Comparison of ENCODE assay signal across 8 mouse cellular contexts in genomic region chrX:11512439-11512838, GRCm38 (mm10).
DNase-seq lines count a peak whose midpoint lies in the region; ATAC-seq and TF ChIP-seq lines count a peak whose summit lies in the region.

No protein-coding gene starts in this region.

- H3K36me3 ChIP-seq in heart, adult 2 months (ENCODE audit: control insufficient read depth, insufficient read depth, low read length), result no peaks in the 10 kb centered on the region
- H3K36me3 ChIP-seq in heart, embryonic 10.5 days, result no peaks in the 10 kb centered on the region
- no peaks in the 10 kb centered on the region for H3K36me3 ChIP-seq in kidney, postnatal 0 days (ENCODE audit: insufficient read depth, low read length)

- H3K4me2 ChIP-seq in kidney, postnatal 0 days (ENCODE audit: low read length), result no peak overlapping the region

- TF ChIP-seq CTCF in heart, adult 2 months (IDR thresholded peaks at IDR 0.05), result no peak
- TF ChIP-seq CTCF in kidney, postnatal 0 days (IDR thresholded peaks at IDR 0.05; ENCODE audit: low read depth), result no peak
- TF ChIP-seq CTCF in left cerebral cortex, adult 2 months (IDR thresholded peaks at IDR 0.05), result no peak

- H3K79me2 ChIP-seq in heart, adult 2 months (replicated peaks; ENCODE audit: control insufficient read depth, insufficient read depth, low read length), result no peaks in the 10 kb centered on the region

- ATAC-seq in kidney, postnatal 0 days (replicated peaks; ENCODE audit: low FRiP score, low read depth), result no peak

- no peak overlapping the region for H3K9ac ChIP-seq in heart, adult 2 months (ENCODE audit: low read depth, low read length)
- H3K9ac ChIP-seq in kidney, postnatal 0 days (ENCODE audit: low read depth, low read length), result no peak overlapping the region

- no peak overlapping the region for H3K27ac ChIP-seq in heart, adult 2 months
- H3K27ac ChIP-seq in heart, embryonic 10.5 days, result no peak overlapping the region
- H3K27ac ChIP-seq in kidney, postnatal 0 days, result peak overlapping the region; percentile 31; the same call in 1 of the 2 replicates
- H3K27ac ChIP-seq in left cerebral cortex, adult 2 months, result no peak overlapping the region

- H3K9me3 ChIP-seq in heart, embryonic 10.5 days, result no peaks in the 10 kb centered on the region
- H3K9me3 ChIP-seq in kidney, postnatal 0 days (replicated peaks; ENCODE audit: low read length), result no peaks in the 10 kb centered on the region

- WGBS in heart, adult 2 months, result 46% methylated on average over 5 of the region's 5 CpGs
- WGBS in heart, embryonic 10.5 days, result 68% methylated on average over 5 of the region's 5 CpGs
- WGBS in kidney, postnatal 0 days, result 43% methylated on average over 5 of the region's 5 CpGs

- no peak for TF ChIP-seq EP300 in heart, adult 2 months (IDR thresholded peaks at IDR 0.05; ENCODE audit: insufficient read depth, low read depth, low read length)

- H3K4me3 ChIP-seq in heart, adult 2 months, result no peak overlapping the region
- no peak overlapping the region for H3K4me3 ChIP-seq in heart, embryonic 10.5 days
- H3K4me3 ChIP-seq in kidney, postnatal 0 days (replicated peaks; ENCODE audit: low read depth, low read length), result no peak overlapping the region
- no peak overlapping the region for H3K4me3 ChIP-seq in left cerebral cortex, adult 2 months

- intact Hi-C loops in heart, adult 2 months (cut with DNase I), result no loop called here
- intact Hi-C loops in gastrocnemius, postnatal 14 days (cut with DNase I; ENCODE audit: low total_unique reads), result no loop called here
- intact Hi-C loops in left cerebral cortex, adult 2 months (cut with DNase I), result no loop called here

- no peak for TF ChIP-seq POLR2A in heart, adult 2 months (IDR thresholded peaks at IDR 0.05; ENCODE audit: insufficient read depth, low read depth, low read length)

- no peaks in the 10 kb centered on the region for H3K27me3 ChIP-seq in heart, adult 2 months (ENCODE audit: control insufficient read depth, insufficient read depth, low read length)
- peaks cover 45% of the 10 kb centered on the region; the same call in 1 of the 2 replicates for H3K27me3 ChIP-seq in heart, embryonic 10.5 days (ENCODE audit: insufficient read depth, poor library complexity, severe bottlenecking)
- no peaks in the 10 kb centered on the region for H3K27me3 ChIP-seq in kidney, postnatal 0 days (ENCODE audit: insufficient read depth, low read length)

- H3K4me1 ChIP-seq in heart, adult 2 months (ENCODE audit: control insufficient read depth, insufficient read depth, low read length), result no peaks in the 10 kb centered on the region
- no peaks in the 10 kb centered on the region for H3K4me1 ChIP-seq in heart, embryonic 10.5 days
- H3K4me1 ChIP-seq in kidney, postnatal 0 days (replicated peaks; ENCODE audit: insufficient read depth, low read length), result no peaks in the 10 kb centered on the region

- DNase-seq in heart, adult 2 months, result peak; percentile 27 to 40
- DNase-seq in heart, embryonic 10.5 days (ENCODE audit: low spot score), result no peak
- peak; percentile 67 for DNase-seq in Muller cell, postnatal 12 days (ENCODE audit: inconsistent ontology term)
- peak; percentile 17 for DNase-seq in gastrocnemius, postnatal 14 days
- DNase-seq in kidney, postnatal 0 days (ENCODE audit: low spot score), result no peak
- DNase-seq in thymus, adult 18-20 months, result no peak
- no peak for DNase-seq in retina, postnatal 1 day
- no peak for DNase-seq in left cerebral cortex, adult 2 months (ENCODE audit: extremely low spot score in 1 of 2, low spot score in 2 of 2)

Comparison
In these comparisons a context has a peak if more than half of its experiments do, and no peak if none do; other contexts are left out.
1. DNase-seq: peak in heart, adult 2 months (2 of 2), Muller cell, postnatal 12 days (single experiment) and gastrocnemius, postnatal 14 days (single experiment); none in heart, embryonic 10.5 days (single experiment), kidney, postnatal 0 days (single experiment), thymus, adult 18-20 months (0 of 2), retina, postnatal 1 day (single experiment) and left cerebral cortex, adult 2 months (0 of 2).